Mouse (Mus musculus): ENCODE data around the gene Dedd.

DNA sequence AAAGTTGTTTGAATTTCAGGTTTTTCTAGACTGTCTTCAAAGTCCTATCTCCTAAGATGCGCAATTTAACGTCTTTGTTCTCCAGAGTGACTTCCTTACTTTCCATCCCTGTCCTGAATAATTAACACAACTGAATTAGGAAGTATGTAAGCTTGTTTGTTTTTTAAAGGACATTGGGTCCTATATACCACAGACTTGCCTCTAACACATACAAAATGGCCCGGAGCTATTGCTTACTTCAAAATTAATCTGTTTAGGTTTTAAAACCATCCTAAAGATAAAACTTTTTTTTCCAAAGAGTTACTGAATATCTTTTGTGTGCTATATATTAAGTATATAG is 33.9 kb upstream of the Dedd start:
- TF ChIP-seq CTCF (IDR thresholded peaks at IDR 0.05; ENCODE audit: low read depth), result no peak
- no peak for TF ChIP-seq EP300 (optimal IDR thresholded peaks at IDR 0.05)
